Mouse (Mus musculus) lung, adult 18-20 months (tissue): ENCODE results near the gene Stim1.
A peak's percentile ranks its signal among the peaks of the same experiment; 100 is the strongest.
"Not testable (repeated sequence)": the region's sequence is repeated elsewhere in the genome, so short reads cannot be mapped to it uniquely, and the experiment has no call there.

ENCODE experiments used
- DNase-seq, 2 experiments: peaks; one replicate each; pipeline ENCODE4 v3.0.0; 2022; ENCODE audit warnings: mixed read lengths in 2 of 2

Stim1 gene

GRCm38 (mm10) chr7:102458618-102459380 is 191.2 kb downstream of the Stim1 start:
- DNase-seq: no peak

- DNase-seq: no peak
Observed at GRCm38 (mm10) chr7:102467566-102467965, 200.0 kb downstream of the Stim1 start.

- no peak for DNase-seq
Observed at GRCm38 (mm10) chr7:102472675-102473074, 205.1 kb downstream of the Stim1 start.

DNA sequence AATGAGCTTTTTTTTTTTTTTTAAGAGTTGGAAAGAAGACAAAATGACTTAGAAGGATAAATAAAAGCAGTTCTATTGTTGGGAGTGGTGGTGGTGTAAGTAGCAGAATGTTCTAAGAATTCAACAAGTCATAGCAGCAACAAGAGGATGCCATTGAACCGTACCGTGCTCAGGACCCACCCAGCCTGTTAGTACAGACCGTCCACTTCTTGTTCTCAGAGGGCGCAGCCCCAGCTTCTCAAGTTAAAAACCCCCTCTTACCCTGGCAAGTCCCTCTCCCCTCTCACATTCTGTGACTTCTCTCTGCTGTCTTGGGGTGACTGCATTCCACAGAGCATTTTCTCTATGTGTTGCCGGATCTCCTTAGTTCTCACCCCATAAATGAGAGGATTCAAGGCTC is 209.0 kb downstream of the Stim1 start:
- no peak for DNase-seq

GRCm38 (mm10) chr7:102477377-102477776 is 209.8 kb downstream of the Stim1 start:
- no peak for DNase-seq

- DNase-seq: no peak
Observed at GRCm38 (mm10) chr7:102478425-102478824, 210.8 kb downstream of the Stim1 start.

GRCm38 (mm10) chr7:102478926-102479325 is 211.3 kb downstream of the Stim1 start:
- no peak for DNase-seq

- DNase-seq: peak; percentile 34 to 53
Observed at GRCm38 (mm10) chr7:102479368-102480078, 211.9 kb downstream of the Stim1 start.

- no peak for DNase-seq
Observed at GRCm38 (mm10) chr7:102480821-102481220, 213.2 kb downstream of the Stim1 start.

GRCm38 (mm10) chr7:102481579-102481978 is 214.0 kb downstream of the Stim1 start, which contains the start of gene Olfr543:
Olfr543 (minus strand) TSS chr7:102481679.
- no peak for DNase-seq

DNA sequence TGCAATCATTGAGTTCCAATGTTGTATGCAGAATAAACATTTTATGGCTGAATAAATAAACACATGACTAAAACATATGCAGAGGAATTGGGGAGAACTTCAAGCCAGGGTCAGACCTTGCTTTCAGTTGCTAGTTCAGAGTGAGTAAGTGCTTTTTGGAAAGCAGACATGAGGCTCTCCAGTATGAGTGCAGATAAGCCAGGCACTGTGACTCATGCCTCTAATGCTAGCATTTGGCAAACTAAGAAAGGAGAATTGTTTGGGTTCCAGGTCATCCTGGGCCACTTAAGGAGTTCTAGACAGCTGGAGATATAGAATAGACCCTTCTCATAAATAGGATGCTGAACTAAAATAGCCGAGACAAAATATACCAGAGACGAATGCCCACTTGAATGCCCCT is 216.1 kb downstream of the Stim1 start:
- DNase-seq: no peak

GRCm38 (mm10) chr7:102484766-102485165 is 217.2 kb downstream of the Stim1 start:
- not testable (repeated sequence) for DNase-seq

DNA sequence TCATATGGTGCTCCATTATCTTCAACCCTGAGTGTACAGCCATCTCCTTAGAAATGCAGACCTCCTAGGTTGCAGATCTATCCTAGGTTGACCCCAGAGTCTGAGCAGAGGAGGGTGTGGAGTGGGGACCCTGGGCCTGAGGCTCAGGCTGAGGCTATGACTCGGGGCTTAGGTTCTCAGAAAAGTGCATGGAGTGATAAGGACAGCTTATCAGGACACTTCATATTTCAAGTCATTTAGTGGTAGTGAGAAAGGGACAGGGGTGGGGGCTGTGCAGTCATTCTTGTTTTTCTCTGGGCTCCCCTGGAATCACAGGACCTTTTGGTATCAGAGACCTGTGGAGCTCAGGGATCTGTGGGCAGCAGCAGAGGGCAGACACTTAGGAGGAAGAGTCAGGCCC is 218.5 kb downstream of the Stim1 start:
- no peak for DNase-seq
